Mouse (Mus musculus) bone marrow, adult 2 months (tissue): Measurements from ENCODE around the gene Catsperz.

Experiments used
- CTCF ChIP-seq: fragments of 200-500 bp; IDR thresholded peaks from 2 replicates; pipeline ENCODE4 v1.5.1; 2011; ENCODE audit warnings: low read length, control low read depth; ENCODE audit not compliant: control insufficient read depth, insufficient read depth
- POLR2A ChIP-seq: fragments of 200-500 bp; IDR thresholded peaks from 2 replicates; pipeline ENCODE4 v1.6.1; 2011; ENCODE audit warnings: low read depth, mild to moderate bottlenecking, control low read depth, low read length, borderline replicate concordance; ENCODE audit not compliant: control insufficient read depth

GRCm38 (mm10) chr19:6909021-6909420, 16.2 kb downstream of the Catsperz start:
- no peak for TF ChIP-seq CTCF
- no peak for TF ChIP-seq POLR2A
